22 mouse cellular contexts compared by ENCODE assay signal in genomic region chr11:50388217-50388929, GRCm38 (mm10). TPM values are rescaled to one million over a fixed set of nuclear protein-coding genes. Genes with fewer than 3 reads are reported as not detected.
DNase-seq lines count a peak whose midpoint lies in the region; ATAC-seq and TF ChIP-seq lines count a peak whose summit lies in the region.
"Had no signal": no experiment of that assay in that cellular context is flagged by ENCODE, and none has a peak within 500 bp of the region (broad histone marks: within the 10 kb centered on the region; RNA-seq: fewer than 3 reads in every experiment).

No protein-coding gene starts in this region.

- peak; percentile 47 for DNase-seq in forebrain, embryonic 11.5 days (ENCODE audit: low spot score)
- no peak for DNase-seq in liver, embryonic 11.5 days (ENCODE audit: low spot score)
- no peak for DNase-seq in liver, postnatal 0 days
- peak; percentile 29 for DNase-seq in 416B (ENCODE audit: low read depth)
- DNase-seq in layer of hippocampus, adult 8-10 months (ENCODE audit: low spot score in 2 of 2), result no peak
- DNase-seq: cerebellum, adult 9-11 months; gastrocnemius, adult 2 months; heart, postnatal 4 days; liver; right cerebral cortex, adult 18-20 months; thymus, postnatal 25 days had no signal

- no peak overlapping the region for H3K4me3 ChIP-seq in forebrain, embryonic 11.5 days (ENCODE audit: low read depth, low read length)
- no peak overlapping the region for H3K4me3 ChIP-seq in forebrain, embryonic 16.5 days (replicated peaks; ENCODE audit: low read length)
- no peak overlapping the region for H3K4me3 ChIP-seq in liver, embryonic 11.5 days (ENCODE audit: low read depth, low read length)
- no peak overlapping the region for H3K4me3 ChIP-seq in liver, postnatal 0 days (ENCODE audit: low read depth, low read length)
- H3K4me3 ChIP-seq: embryonic facial prominence, embryonic 12.5 days; gastrocnemius, adult 2 months; heart, embryonic 15.5 days; lung, embryonic 15.5 days; midbrain, embryonic 12.5 days had no signal

- WGBS in forebrain, embryonic 11.5 days, result 96% methylated on average over 3 of the region's 3 CpGs
- WGBS in forebrain, embryonic 16.5 days, result 95% methylated on average over 3 of the region's 3 CpGs
- 90% methylated on average over 3 of the region's 3 CpGs for WGBS in liver, embryonic 11.5 days
- 83% methylated on average over 3 of the region's 3 CpGs for WGBS in liver, postnatal 0 days (ENCODE audit: insufficient replicate concordance)

- no peak overlapping the region for H3K27ac ChIP-seq in forebrain, embryonic 11.5 days (ENCODE audit: low read depth, low read length)
- H3K27ac ChIP-seq in forebrain, embryonic 16.5 days (ENCODE audit: low read length), result no peak overlapping the region
- H3K27ac ChIP-seq in liver, embryonic 11.5 days (ENCODE audit: low read depth, low read length), result no peak overlapping the region
- H3K27ac ChIP-seq in liver, postnatal 0 days (ENCODE audit: low read depth), result no peak overlapping the region
- H3K27ac ChIP-seq: gastrocnemius, adult 2 months; heart, embryonic 15.5 days; hindbrain, postnatal 0 days; kidney, postnatal 0 days; lung, embryonic 15.5 days; macrophage; midbrain, embryonic 12.5 days had no signal

- no peak overlapping the region for H3K9ac ChIP-seq in forebrain, embryonic 11.5 days (ENCODE audit: low read length)
- no peak overlapping the region for H3K9ac ChIP-seq in forebrain, embryonic 16.5 days (replicated peaks; ENCODE audit: low read depth, low read length)
- no peak overlapping the region for H3K9ac ChIP-seq in liver, embryonic 11.5 days (ENCODE audit: low read depth, low read length)
- no peak overlapping the region for H3K9ac ChIP-seq in liver, postnatal 0 days (replicated peaks)
- H3K9ac ChIP-seq: embryonic facial prominence, embryonic 12.5 days; heart, embryonic 15.5 days; lung, embryonic 15.5 days; midbrain, embryonic 12.5 days had no signal

- TF ChIP-seq CTCF in liver, postnatal 0 days (IDR thresholded peaks at IDR 0.05; ENCODE audit: low read depth), result no peak

- H3K36me3 ChIP-seq in forebrain, embryonic 11.5 days (ENCODE audit: control insufficient read depth, insufficient read depth, low read length), result peaks cover 2% of the 10 kb centered on the region; the same call in 1 of the 2 replicates
- peaks cover 43% of the 10 kb centered on the region for H3K36me3 ChIP-seq in forebrain, embryonic 16.5 days (ENCODE audit: control insufficient read depth, insufficient read depth)
- peaks cover 29% of the 10 kb centered on the region for H3K36me3 ChIP-seq in liver, embryonic 11.5 days (ENCODE audit: control insufficient read depth, insufficient read depth, low read length)
- H3K36me3 ChIP-seq in liver, postnatal 0 days (replicated peaks; ENCODE audit: insufficient read depth, low read length), result peaks cover 56% of the 10 kb centered on the region

- H3K27me3 ChIP-seq in forebrain, embryonic 11.5 days (ENCODE audit: control insufficient read depth, insufficient read depth, low read length), result no peaks in the 10 kb centered on the region
- H3K27me3 ChIP-seq in forebrain, embryonic 16.5 days (replicated peaks; ENCODE audit: control insufficient read depth, insufficient read depth, low read length), result no peaks in the 10 kb centered on the region
- H3K27me3 ChIP-seq in liver, embryonic 11.5 days (replicated peaks; ENCODE audit: control insufficient read depth, insufficient read depth, low read length), result no peaks in the 10 kb centered on the region
- no peaks in the 10 kb centered on the region for H3K27me3 ChIP-seq in liver, postnatal 0 days (ENCODE audit: insufficient read depth, low read length)
- H3K27me3 ChIP-seq: embryonic facial prominence, embryonic 12.5 days; heart, embryonic 15.5 days; lung, embryonic 15.5 days; midbrain, embryonic 12.5 days had no signal

- ATAC-seq in forebrain, embryonic 11.5 days (replicated peaks; ENCODE audit: low FRiP score), result no peak
- no peak for ATAC-seq in forebrain, embryonic 16.5 days
- ATAC-seq in liver, embryonic 11.5 days (replicated peaks; ENCODE audit: low FRiP score), result 0 out of 2 replicates have a peak, but pooled peaks have one; percentile 23
- ATAC-seq in liver, postnatal 0 days, result no peak
- ATAC-seq in granulocyte monocyte progenitor cell, adult 5-6 weeks (replicated peaks; ENCODE audit: poor library complexity, severe bottlenecking), result peak; percentile 15
- ATAC-seq: hindbrain, postnatal 0 days; intestine, postnatal 0 days had no signal

- no peaks in the 10 kb centered on the region for H3K4me1 ChIP-seq in forebrain, embryonic 11.5 days (replicated peaks; ENCODE audit: control insufficient read depth, insufficient read depth, low read length)
- no peaks in the 10 kb centered on the region for H3K4me1 ChIP-seq in forebrain, embryonic 16.5 days (replicated peaks; ENCODE audit: control insufficient read depth, insufficient read depth, low read length)
- no peaks in the 10 kb centered on the region for H3K4me1 ChIP-seq in liver, embryonic 11.5 days (replicated peaks; ENCODE audit: control insufficient read depth, insufficient read depth, low read length)
- H3K4me1 ChIP-seq in liver, postnatal 0 days (ENCODE audit: insufficient read depth), result no peaks in the 10 kb centered on the region
- H3K4me1 ChIP-seq: embryonic facial prominence, embryonic 12.5 days; lung, embryonic 15.5 days; midbrain, embryonic 12.5 days had no signal

- H3K4me2 ChIP-seq in forebrain, embryonic 11.5 days (ENCODE audit: low read depth, low read length, severe bottlenecking), result no peak overlapping the region
- no peak overlapping the region for H3K4me2 ChIP-seq in forebrain, embryonic 16.5 days (ENCODE audit: low read length)
- H3K4me2 ChIP-seq in liver, embryonic 11.5 days, result no peak overlapping the region
- no peak overlapping the region for H3K4me2 ChIP-seq in liver, postnatal 0 days (ENCODE audit: low read depth, low read length)
- H3K4me2 ChIP-seq: embryonic facial prominence, embryonic 12.5 days; heart, embryonic 15.5 days; lung, embryonic 15.5 days; midbrain, embryonic 12.5 days had no signal

- no peak for TF ChIP-seq EP300 in liver, postnatal 0 days (IDR thresholded peaks at IDR 0.05; ENCODE audit: low read depth)

- H3K9me3 ChIP-seq in forebrain, embryonic 11.5 days (ENCODE audit: control insufficient read depth, low read length), result no peaks in the 10 kb centered on the region
- no peaks in the 10 kb centered on the region for H3K9me3 ChIP-seq in forebrain, embryonic 16.5 days (ENCODE audit: control insufficient read depth, low read length)
- H3K9me3 ChIP-seq in liver, embryonic 11.5 days (ENCODE audit: control insufficient read depth, low read length), result no peaks in the 10 kb centered on the region
- H3K9me3 ChIP-seq in liver, postnatal 0 days (ENCODE audit: low read length), result no peaks in the 10 kb centered on the region
- H3K9me3 ChIP-seq: embryonic facial prominence, embryonic 12.5 days; heart, embryonic 15.5 days; lung, embryonic 15.5 days; midbrain, embryonic 12.5 days had no signal

RNA-seq across cellular contexts. Expression of gene Hnrnph1, which starts 11.6 kb away (rescaled TPM):
- 833 and 855 TPM in 2 replicates for polyA plus RNA-seq in forebrain, embryonic 11.5 days (2014; fragmentation: Nextera tagmentation; extraction: Ambion mirVana)
- polyA plus RNA-seq in forebrain, embryonic 16.5 days (2015; fragmentation: Nextera tagmentation; extraction: Ambion mirVana), result 660 and 710 TPM in 2 replicates
- polyA plus RNA-seq in liver, embryonic 11.5 days (2014; fragmentation: Nextera tagmentation; extraction: Ambion mirVana), result 341 and 346 TPM in 2 replicates
- polyA plus RNA-seq in liver, postnatal 0 days (2015; fragmentation: Nextera tagmentation; extraction: Ambion mirVana), result 70.1 and 71.1 TPM in 2 replicates
- 644 and 818 TPM in 2 replicates for total RNA-seq in granulocyte monocyte progenitor cell, adult 5-6 weeks (2014; fragmentation: Nextera tagmentation)
- total RNA-seq in granulocyte monocyte progenitor cell, adult 5-6 weeks (2017), result 838 and 1,051 TPM in 2 replicates
- total RNA-seq in layer of hippocampus, adult 8-10 months (2022), result 100 to 1,000 TPM; 246 to 288 (median 274) TPM

RNA-seq across cellular contexts. Expression of gene Cby3, which starts 34.1 kb away (rescaled TPM):
- polyA plus RNA-seq in forebrain, embryonic 11.5 days (2014; fragmentation: Nextera tagmentation; extraction: Ambion mirVana), result 0.47 TPM in 1 of 2 replicates, not detected in the other
- polyA plus RNA-seq in forebrain, embryonic 16.5 days (2015; fragmentation: Nextera tagmentation; extraction: Ambion mirVana), result 0.75 and 1.2 TPM in 2 replicates
- polyA plus RNA-seq in liver, embryonic 11.5 days (2014; fragmentation: Nextera tagmentation; extraction: Ambion mirVana), result not detected in 2 replicates
- 0.21 TPM in 1 of 2 replicates, not detected in the other for polyA plus RNA-seq in liver, postnatal 0 days (2015; fragmentation: Nextera tagmentation; extraction: Ambion mirVana)
- total RNA-seq in granulocyte monocyte progenitor cell, adult 5-6 weeks (2014; fragmentation: Nextera tagmentation), result not detected in 2 replicates
- total RNA-seq in granulocyte monocyte progenitor cell, adult 5-6 weeks (2017), result not detected in 2 replicates
- total RNA-seq in layer of hippocampus, adult 8-10 months (2022), result under 1 TPM in 1 of 4 experiments, not detected in 3; 0.96 TPM
- total RNA-seq: adrenal gland, adult 18-20 months; gastrocnemius, adult 2 months; heart, postnatal 4 days had no signal
- polyA plus RNA-seq: macrophage; midbrain, embryonic 12.5 days had no signal

RNA-seq across cellular contexts. Expression of gene Rufy1, which starts 42.6 kb away (rescaled TPM):
- 23.9 and 26.7 TPM in 2 replicates for polyA plus RNA-seq in forebrain, embryonic 11.5 days (2014; fragmentation: Nextera tagmentation; extraction: Ambion mirVana)
- polyA plus RNA-seq in forebrain, embryonic 16.5 days (2015; fragmentation: Nextera tagmentation; extraction: Ambion mirVana), result 28.6 and 31.2 TPM in 2 replicates
- polyA plus RNA-seq in liver, embryonic 11.5 days (2014; fragmentation: Nextera tagmentation; extraction: Ambion mirVana), result 18.7 and 19.2 TPM in 2 replicates
- 7.1 and 7.9 TPM in 2 replicates for polyA plus RNA-seq in liver, postnatal 0 days (2015; fragmentation: Nextera tagmentation; extraction: Ambion mirVana)
- total RNA-seq in granulocyte monocyte progenitor cell, adult 5-6 weeks (2014; fragmentation: Nextera tagmentation), result 42.1 and 52.7 TPM in 2 replicates
- 34.6 and 48.3 TPM in 2 replicates for total RNA-seq in granulocyte monocyte progenitor cell, adult 5-6 weeks (2017)
- 10 to 100 TPM; 29.6 to 33.1 (median 32.7) TPM for total RNA-seq in layer of hippocampus, adult 8-10 months (2022)

Comparison
In these comparisons a context has a peak if more than half of its experiments do, and no peak if none do; other contexts are left out.
1. ATAC-seq: peak in liver, embryonic 11.5 days (single experiment) and granulocyte monocyte progenitor cell, adult 5-6 weeks (single experiment); none in forebrain, embryonic 11.5 days (single experiment), forebrain, embryonic 16.5 days (single experiment) and liver, postnatal 0 days (single experiment).
2. DNase-seq: peak in forebrain, embryonic 11.5 days (single experiment) and 416B (single experiment); none in liver, embryonic 11.5 days (single experiment), liver, postnatal 0 days (single experiment) and layer of hippocampus, adult 8-10 months (0 of 2).